Mouse (Mus musculus): ENCODE measurements around the gene Tsga10ip. TPM values are rescaled to one million over a fixed set of nuclear protein-coding genes. Genes with fewer than 3 reads are reported as not detected.
"Not testable (repeated sequence)": the region's sequence is repeated elsewhere in the genome, so short reads cannot be mapped to it uniquely, and the experiment has no call there.

Gene Tsga10ip
- polyA plus RNA-seq, 1 experiment from 2014 or later = 0.45 TPM

GRCm38 (mm10) chr19:5364124-5364523, 38.2 kb downstream of the Tsga10ip start:
- no peak for ATAC-seq (ENCODE audit: insufficient number of reproducible peaks, insufficient read depth, low FRiP score, low TSS enrichment)
- WGBS = 90% methylated on average over 2 of the region's 2 CpGs
- H3K27ac ChIP-seq = no peak overlapping the region
- H3K9ac ChIP-seq = no peak overlapping the region
- H3K4me1 ChIP-seq = peaks cover 14% of the 10 kb centered on the region
- H3K4me2 ChIP-seq (replicated peaks) = no peak overlapping the region
- H3K9me3 ChIP-seq = no peaks in the 10 kb centered on the region
- peaks cover 31% of the 10 kb centered on the region for H3K36me3 ChIP-seq
- no peaks in the 10 kb centered on the region for H3K27me3 ChIP-seq
- no peak overlapping the region for H3K4me3 ChIP-seq

- Histone ChIP-seq H3K27ac (no peak overlapping the region), H3K9ac (no peak overlapping the region), H3K4me2 (replicated peaks) (no peak overlapping the region), H3K36me3 (peaks cover 21% of the 10 kb centered on the region), H3K4me3 (no peak overlapping the region), H3K27me3 (no peaks in the 10 kb centered on the region), H3K9me3 (no peaks in the 10 kb centered on the region), H3K4me1 (peaks cover 4% of the 10 kb centered on the region; the same call in 1 of the 2 replicates)
- no peak for ATAC-seq (ENCODE audit: insufficient number of reproducible peaks, insufficient read depth, low FRiP score, low TSS enrichment)
- 84% methylated on average over 2 of the region's 2 CpGs for WGBS
These were observed 40.1 kb downstream of the Tsga10ip start for GRCm38 (mm10) chr19:5362186-5362585.

GRCm38 (mm10) chr19:5356080-5356479, 46.2 kb downstream of the Tsga10ip start:
- H3K4me3 ChIP-seq = no peak overlapping the region
- H3K4me1 ChIP-seq = no peaks in the 10 kb centered on the region
- WGBS = no CpG with 5 or more reads among the region's 1 CpGs
- H3K9me3 ChIP-seq = no peaks in the 10 kb centered on the region
- H3K27ac ChIP-seq = no peak overlapping the region
- H3K9ac ChIP-seq = no peak overlapping the region
- no peak for ATAC-seq (ENCODE audit: insufficient number of reproducible peaks, insufficient read depth, low FRiP score, low TSS enrichment)
- no peaks in the 10 kb centered on the region for H3K36me3 ChIP-seq
- no peaks in the 10 kb centered on the region for H3K27me3 ChIP-seq
- no peak overlapping the region for H3K4me2 ChIP-seq (replicated peaks)

- peaks cover 11% of the 10 kb centered on the region for H3K27me3 ChIP-seq
- H3K4me1 ChIP-seq = 0 out of 2 replicates have a peak, but pooled peaks cover 5% of the 10 kb centered on the region
- H3K4me2 ChIP-seq (replicated peaks) = no peak overlapping the region
- 75% methylated on average over 2 of the region's 2 CpGs for WGBS
- H3K36me3 ChIP-seq = no peaks in the 10 kb centered on the region
- no peak for ATAC-seq (ENCODE audit: insufficient number of reproducible peaks, insufficient read depth, low FRiP score, low TSS enrichment)
- no peaks in the 10 kb centered on the region for H3K9me3 ChIP-seq
- no peak overlapping the region for H3K9ac ChIP-seq
- no peak overlapping the region for H3K27ac ChIP-seq
- H3K4me3 ChIP-seq = no peak overlapping the region
These were observed 48.7 kb downstream of the Tsga10ip start for GRCm38 (mm10) chr19:5353609-5354008.

- 62% methylated on average over 6 of the region's 6 CpGs for WGBS
- Histone ChIP-seq H3K9ac (peak within 1 kb of the TSS; percentile 48), H3K4me2 (replicated peaks) (peak within 1 kb of the TSS; percentile 67), H3K4me3 (peak within 1 kb of the TSS; percentile 35), H3K27me3 (peaks cover 17% of the 10 kb centered on the region)
- not testable (repeated sequence) for H3K27ac ChIP-seq; H3K36me3 ChIP-seq; ATAC-seq (ENCODE audit: insufficient number of reproducible peaks, insufficient read depth, low FRiP score, low TSS enrichment); H3K4me1 ChIP-seq; H3K9me3 ChIP-seq
These were observed 52.8 kb downstream of the Tsga10ip start, which contains the start of gene Cst6 for GRCm38 (mm10) chr19:5349502-5349873. Gene Cst6, minus strand, starts transcription at chr19:5349574.

- H3K36me3 ChIP-seq = no peaks in the 10 kb centered on the region
- no peaks in the 10 kb centered on the region for H3K9me3 ChIP-seq
- H3K27ac ChIP-seq = no peak overlapping the region
- WGBS = 4% methylated on average over 34 of the region's 34 CpGs
- peak; percentile 30; the same call in 1 of the 2 replicates for ATAC-seq (ENCODE audit: insufficient number of reproducible peaks, insufficient read depth, low FRiP score, low TSS enrichment)
- H3K4me3 ChIP-seq = peak overlapping the region; percentile 35
- H3K9ac ChIP-seq = peak overlapping the region; percentile 48
- peak overlapping the region; percentile 67 for H3K4me2 ChIP-seq (replicated peaks)
- H3K27me3 ChIP-seq = peaks cover 17% of the 10 kb centered on the region
- 0 out of 2 replicates have a peak, but pooled peaks cover 5% of the 10 kb centered on the region for H3K4me1 ChIP-seq
These were observed 53.5 kb downstream of the Tsga10ip start for GRCm38 (mm10) chr19:5348526-5349501.

GRCm38 (mm10) chr19:5348064-5348463, 54.3 kb downstream of the Tsga10ip start:
- Histone ChIP-seq H3K9me3 (no peaks in the 10 kb centered on the region), H3K4me2 (replicated peaks) (no peak overlapping the region), H3K4me3 (no peak overlapping the region), H3K4me1 (0 out of 2 replicates have a peak, but pooled peaks cover 5% of the 10 kb centered on the region), H3K36me3 (no peaks in the 10 kb centered on the region), H3K27ac (no peak overlapping the region), H3K27me3 (peaks cover 17% of the 10 kb centered on the region), H3K9ac (no peak overlapping the region)
- ATAC-seq (ENCODE audit: insufficient number of reproducible peaks, insufficient read depth, low FRiP score, low TSS enrichment) = no peak
- 76% methylated on average over 6 of the region's 6 CpGs for WGBS

GRCm38 (mm10) chr19:5345297-5346131, 56.8 kb downstream of the Tsga10ip start:
- no peaks in the 10 kb centered on the region for H3K36me3 ChIP-seq
- WGBS = 61% methylated on average over 6 of the region's 6 CpGs
- H3K4me1 ChIP-seq = 0 out of 2 replicates have a peak, but pooled peaks cover 5% of the 10 kb centered on the region
- H3K27me3 ChIP-seq = peaks cover 17% of the 10 kb centered on the region
- ATAC-seq (ENCODE audit: insufficient number of reproducible peaks, insufficient read depth, low FRiP score, low TSS enrichment) = no peak
- no peak overlapping the region for H3K4me2 ChIP-seq (replicated peaks)
- no peak overlapping the region for H3K4me3 ChIP-seq
- H3K9ac ChIP-seq = no peak overlapping the region
- H3K27ac ChIP-seq = no peak overlapping the region
- no peaks in the 10 kb centered on the region for H3K9me3 ChIP-seq

GRCm38 (mm10) chr19:5341360-5341759, 61.0 kb downstream of the Tsga10ip start:
- WGBS = 87% methylated on average over 7 of the region's 7 CpGs
- Histone ChIP-seq H3K36me3 (no peaks in the 10 kb centered on the region), H3K4me2 (replicated peaks) (no peak overlapping the region), H3K27me3 (no peaks in the 10 kb centered on the region), H3K9me3 (no peaks in the 10 kb centered on the region), H3K9ac (no peak overlapping the region), H3K4me3 (no peak overlapping the region), H3K27ac (no peak overlapping the region), H3K4me1 (no peaks in the 10 kb centered on the region)
- no peak for ATAC-seq (ENCODE audit: insufficient number of reproducible peaks, insufficient read depth, low FRiP score, low TSS enrichment)
